Mouse (Mus musculus) midbrain, embryonic 14.5 days (tissue): ENCODE measurements around the gene Olfr1394. TPM values are rescaled to one million over a fixed set of nuclear protein-coding genes. Genes with fewer than 3 reads are reported as not detected.
"Not testable (repeated sequence)": the region's sequence is repeated elsewhere in the genome, so short reads cannot be mapped to it uniquely, and the experiment has no call there.

ENCODE experiments used
- ATAC-seq: fragments of 200-750 bp; cut with Nextera tagmentation; 2 replicates; pipeline ENCODE4 v1.8.0; 2017; ENCODE audit warnings: moderate number of reproducible peaks, moderate library complexity; ENCODE audit not compliant: low FRiP score, low TSS enrichment
- DNase-seq: peaks from one replicate; pipeline ENCODE4 v3.0.0-alpha.2; 2015
- H3K27ac ChIP-seq: fragments of 300-500 bp; sonication (generic); replicated peaks from 2 replicates; pipeline ENCODE4 v1.5.1; 2014; ENCODE audit warnings: mild to moderate bottlenecking, low read depth, low read length, moderate library complexity
- H3K27me3 ChIP-seq: fragments of 300-500 bp; sonication (generic); 2 replicates; pipeline ENCODE4 v1.6.1; 2014; ENCODE audit warnings: low read length, control low read depth, mixed read lengths; ENCODE audit not compliant: control insufficient read depth, insufficient read depth
- H3K36me3 ChIP-seq: fragments of 300-500 bp; sonication (generic); 2 replicates; pipeline ENCODE4 v1.6.1; 2014; ENCODE audit warnings: low read length, control low read depth; ENCODE audit not compliant: control insufficient read depth, insufficient read depth
- H3K4me1 ChIP-seq: fragments of 300-500 bp; sonication (generic); 2 replicates; pipeline ENCODE4 v1.6.1; 2014; ENCODE audit warnings: mild to moderate bottlenecking, antibody characterized with exemption, low read length, control low read depth; ENCODE audit not compliant: control insufficient read depth, insufficient read depth
- H3K4me2 ChIP-seq: fragments of 300-500 bp; sonication (generic); 2 replicates; pipeline ENCODE4 v1.6.1; 2014; ENCODE audit warnings: mild to moderate bottlenecking, low read length, moderate library complexity
- H3K4me3 ChIP-seq: fragments of 300-500 bp; sonication (generic); replicated peaks from 2 replicates; pipeline ENCODE4 v1.5.1; 2014; ENCODE audit warnings: low read depth, low read length
- H3K9ac ChIP-seq: fragments of 300-500 bp; sonication (generic); replicated peaks from 2 replicates; pipeline ENCODE4 v1.6.1; 2014; ENCODE audit warnings: mild to moderate bottlenecking, low read length, moderate library complexity
- H3K9me3 ChIP-seq: fragments of 300-500 bp; sonication (generic); 2 replicates; pipeline ENCODE4 v1.6.1; 2016; ENCODE audit warnings: low read length, control low read depth, mixed read lengths; ENCODE audit not compliant: control insufficient read depth
- WGBS: fragments of 180-500 bp; shearing (Covaris S2); extraction: QIAGEN DNeasy Blood & Tissue Kit; methylation state at CpG from one replicate; pipeline ENCODE4 v1.1.7; 2014; 5-methylcytosine and 5-hydroxymethylcytosine counted together
- polyA plus RNA-seq: library from polyadenylated mRNA; unstranded; fragments of >200 nt; fragmentation: Nextera tagmentation; extraction: Ambion mirVana; gene quantifications from 2 replicates; pipeline ENCODE4 v1.2.1, GENCODE M21; 2014

The Olfr1394 gene
- polyA plus RNA-seq, 1 experiment from 2014 or later: not detected

DNA sequence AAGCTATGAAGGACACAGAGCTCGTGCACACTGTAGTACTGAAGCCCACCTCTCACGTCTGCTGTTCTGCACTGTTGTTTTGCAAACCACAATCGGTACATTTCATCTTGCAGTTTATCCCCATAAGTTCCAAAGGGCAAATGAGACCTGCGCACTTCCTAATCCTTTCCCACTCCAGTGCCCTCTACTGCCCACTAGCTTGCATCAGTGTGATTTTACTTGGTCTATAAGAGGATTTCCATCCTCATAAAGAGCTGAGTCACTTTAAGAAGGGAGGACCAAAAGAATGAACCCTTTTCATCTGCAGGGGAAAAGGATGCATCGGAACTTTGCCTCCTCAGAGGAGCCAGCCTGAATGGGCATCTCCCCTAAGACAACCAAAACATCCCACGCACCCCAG, 32.3 kb downstream of the Olfr1394 start:
- H3K4me1 ChIP-seq: no peaks in the 10 kb centered on the region
- ATAC-seq (no peak), DNase-seq (no peak)
- WGBS: 77% methylated on average over 6 of the region's 6 CpGs
- H3K9me3 ChIP-seq: no peaks in the 10 kb centered on the region
- H3K9ac ChIP-seq: no peak overlapping the region
- no peak overlapping the region for H3K4me2 ChIP-seq
- H3K4me3 ChIP-seq: no peak overlapping the region
- no peaks in the 10 kb centered on the region for H3K36me3 ChIP-seq
- H3K27ac ChIP-seq: no peak overlapping the region
- H3K27me3 ChIP-seq: no peaks in the 10 kb centered on the region

GRCm38 (mm10) chr11:49186955-49187488, 32.8 kb downstream of the Olfr1394 start, which contains the start of gene Btnl9:
Gene Btnl9, minus strand, starts transcription at chr11:49187159.
- Histone ChIP-seq H3K9ac (no peak within 1 kb of the TSS), H3K4me2 (no peak within 1 kb of the TSS), H3K27ac (no peak within 1 kb of the TSS), H3K27me3 (no peaks in the 10 kb centered on the region), H3K4me1 (no peaks in the 10 kb centered on the region), H3K36me3 (no peaks in the 10 kb centered on the region), H3K9me3 (no peaks in the 10 kb centered on the region), H3K4me3 (no peak within 1 kb of the TSS)
- DNase-seq (no peak), ATAC-seq (no peak)
- 78% methylated on average over 8 of the region's 8 CpGs for WGBS

GRCm38 (mm10) chr11:49187701-49188100, 33.5 kb downstream of the Olfr1394 start:
- no peaks in the 10 kb centered on the region for H3K4me1 ChIP-seq
- H3K4me3 ChIP-seq: no peak overlapping the region
- no peak for ATAC-seq
- H3K36me3 ChIP-seq: no peaks in the 10 kb centered on the region
- no peak overlapping the region for H3K9ac ChIP-seq
- no peak for DNase-seq
- no peak overlapping the region for H3K27ac ChIP-seq
- H3K9me3 ChIP-seq: no peaks in the 10 kb centered on the region
- no peak overlapping the region for H3K4me2 ChIP-seq
- H3K27me3 ChIP-seq: no peaks in the 10 kb centered on the region
- 80% methylated on average over 10 of the region's 10 CpGs for WGBS

DNA sequence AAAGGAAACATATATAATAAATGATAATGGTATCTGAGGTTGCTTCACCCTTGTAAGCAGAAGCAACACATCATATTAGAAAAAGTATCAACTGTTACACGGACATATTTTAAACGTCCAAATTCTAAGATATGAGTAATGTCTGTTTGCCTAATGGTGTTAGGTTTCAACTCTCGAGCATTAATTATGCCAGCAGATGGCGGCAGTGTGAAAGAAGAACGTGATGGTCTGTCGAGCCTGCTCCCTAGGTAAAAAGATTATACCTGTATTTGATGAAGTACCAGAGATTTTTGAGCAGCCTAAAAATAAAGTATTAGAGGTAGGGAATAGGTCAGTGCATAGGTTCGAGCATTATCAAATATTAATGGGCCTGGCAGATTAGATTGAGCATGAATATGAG, 35.6 kb downstream of the Olfr1394 start:
- no peaks in the 10 kb centered on the region for H3K27me3 ChIP-seq
- no peaks in the 10 kb centered on the region for H3K36me3 ChIP-seq
- no peak overlapping the region for H3K27ac ChIP-seq
- no peak for ATAC-seq
- no peak overlapping the region for H3K4me2 ChIP-seq
- H3K4me3 ChIP-seq: no peak overlapping the region
- H3K9me3 ChIP-seq: no peaks in the 10 kb centered on the region
- DNase-seq: peak; percentile 81
- no peak overlapping the region for H3K9ac ChIP-seq
- H3K4me1 ChIP-seq: no peaks in the 10 kb centered on the region
- WGBS: 5% methylated on average over 7 of the region's 7 CpGs

DNA sequence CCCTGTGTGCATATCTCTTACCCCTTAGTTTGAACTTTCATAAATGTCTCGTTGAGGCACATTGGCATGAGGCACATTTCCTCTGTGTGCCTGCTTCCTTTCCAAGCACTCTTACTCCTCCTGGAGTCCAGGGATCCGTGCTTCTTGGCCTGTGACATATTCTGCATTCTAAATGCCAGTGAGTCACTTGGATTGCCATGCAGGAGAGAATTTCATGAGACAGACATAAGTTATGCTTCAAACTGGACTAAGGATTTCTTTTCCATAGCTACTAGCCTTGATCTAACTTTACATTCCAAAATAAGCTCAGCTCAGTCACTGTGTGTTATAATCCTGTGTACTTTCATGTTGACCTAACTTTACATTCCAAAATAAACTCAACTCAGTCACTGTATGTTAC, 36.9 kb downstream of the Olfr1394 start:
- Histone ChIP-seq H3K9me3 (no peaks in the 10 kb centered on the region), H3K4me3 (no peak overlapping the region), H3K27me3 (no peaks in the 10 kb centered on the region), H3K36me3 (no peaks in the 10 kb centered on the region), H3K4me2 (no peak overlapping the region), H3K27ac (no peak overlapping the region), H3K9ac (no peak overlapping the region), H3K4me1 (no peaks in the 10 kb centered on the region)
- WGBS: 63% methylated on average over 2 of the region's 2 CpGs
- DNase-seq (no peak), ATAC-seq (no peak)

- not testable (repeated sequence) for H3K27me3 ChIP-seq, H3K4me3 ChIP-seq, H3K36me3 ChIP-seq, DNase-seq, H3K9ac ChIP-seq, H3K4me1 ChIP-seq, H3K9me3 ChIP-seq, ATAC-seq, H3K4me2 ChIP-seq, H3K27ac ChIP-seq
- 98% methylated on average over 9 of the region's 9 CpGs for WGBS
Measured at GRCm38 (mm10) chr11:49194771-49195170, 40.6 kb downstream of the Olfr1394 start.

GRCm38 (mm10) chr11:49195819-49196322, 41.7 kb downstream of the Olfr1394 start:
- H3K9ac ChIP-seq: no peak overlapping the region
- no peak for DNase-seq
- 94% methylated on average over 7 of the region's 7 CpGs for WGBS

DNA sequence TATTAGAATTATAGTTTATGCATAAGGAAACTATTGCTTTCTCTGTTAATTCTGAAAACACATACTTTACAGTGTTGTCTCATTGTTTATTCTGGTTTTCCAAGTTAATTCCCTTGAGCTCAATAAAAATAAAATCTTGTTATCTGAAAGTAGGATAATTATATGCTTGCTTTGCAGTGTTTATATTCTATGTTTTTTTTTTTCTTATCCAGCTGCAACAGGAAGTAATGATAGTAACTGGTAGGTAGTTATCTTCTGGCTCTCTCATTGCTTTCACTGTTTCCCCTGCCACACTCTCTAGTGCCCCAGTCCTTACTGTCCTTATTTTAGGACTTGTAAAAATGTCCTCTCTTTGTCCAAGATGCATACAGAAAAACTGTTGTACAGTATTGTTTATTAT, 46.5 kb downstream of the Olfr1394 start:
- DNase-seq (no peak), ATAC-seq (no peak)
- Histone ChIP-seq H3K9me3 (no peaks in the 10 kb centered on the region), H3K27ac (no peak overlapping the region), H3K4me3 (no peak overlapping the region), H3K36me3 (no peaks in the 10 kb centered on the region), H3K4me2 (no peak overlapping the region), H3K9ac (no peak overlapping the region), H3K27me3 (no peaks in the 10 kb centered on the region), H3K4me1 (peaks cover 18% of the 10 kb centered on the region)

More at GRCm38 (mm10) chr11:49195819-49196322, 41.7 kb downstream of the Olfr1394 start:
- H3K9me3 ChIP-seq: no peaks in the 10 kb centered on the region
- H3K27ac ChIP-seq: no peak overlapping the region
- H3K4me1 ChIP-seq: no peaks in the 10 kb centered on the region
- ATAC-seq: no peak
- no peaks in the 10 kb centered on the region for H3K27me3 ChIP-seq
- no peak overlapping the region for H3K4me3 ChIP-seq
- H3K4me2 ChIP-seq: no peak overlapping the region
- no peaks in the 10 kb centered on the region for H3K36me3 ChIP-seq

DNA sequence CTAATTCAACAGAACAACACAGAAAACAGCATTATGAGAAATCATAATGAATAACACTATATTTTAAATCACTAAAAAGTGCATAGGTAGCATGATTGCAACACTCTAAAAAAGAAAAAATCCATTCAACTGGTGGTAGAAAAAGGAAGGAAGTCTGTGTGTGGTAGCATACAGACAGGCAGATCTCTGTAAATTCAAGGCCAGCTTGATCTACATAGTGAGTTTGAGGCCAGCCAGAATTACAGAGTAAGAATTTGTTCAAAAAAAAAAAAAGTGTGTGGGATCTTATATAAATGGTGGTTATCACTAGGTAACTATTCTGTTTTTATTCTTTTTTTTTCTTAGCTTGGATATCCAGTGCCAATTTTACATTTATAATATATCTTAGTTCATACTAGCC, 47.0 kb downstream of the Olfr1394 start:
- H3K36me3 ChIP-seq: peaks cover under 1% of the 10 kb centered on the region; the same call in 1 of the 2 replicates
- no peaks in the 10 kb centered on the region for H3K9me3 ChIP-seq
- H3K4me1 ChIP-seq: peaks cover 18% of the 10 kb centered on the region
- ATAC-seq: no peak
- H3K4me2 ChIP-seq: no peak overlapping the region
- DNase-seq: no peak
- no peak overlapping the region for H3K4me3 ChIP-seq
- H3K27ac ChIP-seq: no peak overlapping the region
- no peak overlapping the region for H3K9ac ChIP-seq
- no peaks in the 10 kb centered on the region for H3K27me3 ChIP-seq
